Mouse (Mus musculus): ENCODE data around the gene Fabp1. TPM values are rescaled to one million over a fixed set of nuclear protein-coding genes. Genes with fewer than 3 reads are reported as not detected.

The Fabp1 gene
- total RNA-seq, 1 experiment from 2014 or later, result not detected

- no peak for ATAC-seq (replicated peaks; ENCODE audit: insufficient number of reproducible peaks, low FRiP score, low TSS enrichment, poor library complexity, severe bottlenecking)
These were observed 54.8 kb downstream of the Fabp1 start for GRCm38 (mm10) chr6:71254456-71254855.

Other genes with a start within 250 kb of the Fabp1 start
- not detected in 3 replicates for gene Foxi3, start 243.3 kb upstream of the Fabp1 start, total RNA-seq (2017)
- gene Thnsl2, start 55.4 kb upstream of the Fabp1 start, total RNA-seq (2017), result not detected in 3 replicates
- 140 to 151 TPM (median 149 TPM) in 3 replicates for gene Krcc1, start 71.8 kb downstream of the Fabp1 start, total RNA-seq (2017)
- not detected in 3 replicates for gene Smyd1, start 122.4 kb downstream of the Fabp1 start, total RNA-seq (2017)
- gene Cd8b1, start 123.0 kb downstream of the Fabp1 start, total RNA-seq (2017), result 2.2 to 2.3 TPM in 2 of 3 replicates, not detected in the other
- gene Cd8a, start 173.6 kb downstream of the Fabp1 start, total RNA-seq (2017), result 2.0 to 4.0 TPM in 2 of 3 replicates, not detected in the other
- 50.1 to 58.5 TPM (median 56.7 TPM) in 3 replicates for gene Rmnd5a, start 240.8 kb downstream of the Fabp1 start, total RNA-seq (2017)

Data from monocyte, adult 5-6 weeks (primary cell).